Mouse (Mus musculus) ES-E14 (cell line): ENCODE results near the gene Aunip. TPM values are rescaled to one million over a fixed set of nuclear protein-coding genes. Genes with fewer than 3 reads are reported as not detected.
"Not testable (repeated sequence)": the region's sequence is repeated elsewhere in the genome, so short reads cannot be mapped to it uniquely, and the experiment has no call there.

Experiments used
- DNase-seq: peaks from one replicate; pipeline ENCODE4 v3.0.0-alpha.2; 2013; ENCODE audit warnings: low read depth, low spot score
- H3K27ac ChIP-seq: 2 replicates; pipeline ENCODE4 v1.5.1; 2012; ENCODE audit warnings: low read depth, mild to moderate bottlenecking, low read length, moderate library complexity, mixed read lengths; ENCODE audit not compliant: poor library complexity, insufficient read depth, severe bottlenecking
- H3K36me3 ChIP-seq: 2 replicates; pipeline ENCODE4 v1.6.1; 2012; ENCODE audit warnings: mild to moderate bottlenecking, low read length, moderate library complexity, mixed read lengths; ENCODE audit not compliant: control insufficient read depth, poor library complexity, insufficient read depth, severe bottlenecking
- H3K4me1 ChIP-seq, 2 experiments: fragments of 150-350 bp in 1 of 2; sonication (generic) in 1 of 2; 2 replicates each; pipeline ENCODE4 v1.6.1; 2012; ENCODE audit warnings: low read length in 2 of 2, mild to moderate bottlenecking in 1 of 2, mixed read lengths in 1 of 2; ENCODE audit not compliant: control insufficient read depth in 2 of 2, insufficient read depth in 2 of 2, poor library complexity in 1 of 2
- H3K4me3 ChIP-seq, 2 experiments: fragments of 150-350 bp in 1 of 2; sonication (generic) in 1 of 2; 2 replicates each; pipeline ENCODE4 v1.5.1; 2012; ENCODE audit warnings: low read length in 2 of 2, low read depth in 1 of 2, mild to moderate bottlenecking in 1 of 2, mixed read lengths in 1 of 2; ENCODE audit not compliant: insufficient read depth in 1 of 2, poor library complexity in 1 of 2, severe bottlenecking in 1 of 2
- H3K9ac ChIP-seq: 2 replicates; pipeline ENCODE4 v1.6.1; 2012; ENCODE audit warnings: low read depth, mild to moderate bottlenecking, low read length, mixed read lengths; ENCODE audit not compliant: poor library complexity, insufficient read depth, severe bottlenecking
- H3K9me3 ChIP-seq: fragments of 150-350 bp; sonication (generic); 2 replicates; pipeline ENCODE4 v1.6.1; 2012; ENCODE audit warnings: low read depth, mild to moderate bottlenecking, low read length; ENCODE audit not compliant: control insufficient read depth, insufficient read depth
- CHD2 ChIP-seq: IDR thresholded peaks from 2 replicates; pipeline ENCODE4 v1.6.1; 2014; ENCODE audit warnings: mild to moderate bottlenecking, low read depth, low read length, inconsistent platforms
- HCFC1 ChIP-seq: IDR thresholded peaks from 2 replicates; pipeline ENCODE4 v1.6.1; 2012; ENCODE audit warnings: low read length, inconsistent platforms, borderline replicate concordance; ENCODE audit not compliant: insufficient read depth
- MAFK ChIP-seq: IDR thresholded peaks from 2 replicates; pipeline ENCODE4 v1.6.1; 2014; ENCODE audit warnings: mild to moderate bottlenecking, low read depth, low read length, inconsistent platforms; ENCODE audit not compliant: insufficient read depth
- ZC3H11A ChIP-seq: IDR thresholded peaks from 2 replicates; pipeline ENCODE4 v1.6.1; 2012; ENCODE audit warnings: low read depth, mild to moderate bottlenecking, inconsistent platforms, low read length, borderline replicate concordance
- ZNF384 ChIP-seq: IDR thresholded peaks from 2 replicates; pipeline ENCODE4 v1.6.1; 2012; ENCODE audit warnings: low read depth, low read length, inconsistent platforms
- in situ Hi-C, 2 experiments: fragments of 600-800 bp; cut with MboI; formaldehyde crosslinking; loops; one replicate each; pipeline ENCODE4 v1.15.1; 2025; ENCODE audit warnings: low sequenced_read_pairs in 2 of 2, inconsistent platforms in 1 of 2; ENCODE audit not compliant: unreplicated experiment in 2 of 2
- total RNA-seq: library from RNA; depleted of rRNA; stranded (reverse); fragments of 300-350 nt; gene quantifications from 2 replicates; pipeline ENCODE4 v1.2.3, GENCODE M21; 2012

Gene Aunip
- total RNA-seq, 1 experiment, result 18.3 TPM

GRCm38 (mm10) chr4:134497986-134498731 is 12.6 kb upstream of the Aunip start:
- Histone ChIP-seq H3K27ac (no peak overlapping the region), H3K4me3 (no peak overlapping the region), H3K9ac (no peak overlapping the region), H3K4me1 (peaks cover 8 to 19% of the 10 kb centered on the region in 2 experiments; a peak in 3 of 4 replicates), H3K9me3 (no peaks in the 10 kb centered on the region), H3K36me3 (no peaks in the 10 kb centered on the region)
- in situ Hi-C loops, result no loop called here
- DNase-seq, result no peak
- no peak for TF ChIP-seq ZNF384
- no peak for TF ChIP-seq MAFK
- no peak for TF ChIP-seq HCFC1
- no peak for TF ChIP-seq ZC3H11A
- no peak for TF ChIP-seq CHD2

GRCm38 (mm10) chr4:134498983-134499382 is 11.8 kb upstream of the Aunip start:
- H3K4me3 ChIP-seq, H3K27ac ChIP-seq, H3K9me3 ChIP-seq, H3K36me3 ChIP-seq, in situ Hi-C loops, DNase-seq, H3K9ac ChIP-seq: not testable (repeated sequence)
- peaks cover 8 to 18% of the 10 kb centered on the region in 2 experiments; a peak in 3 of 4 replicates for H3K4me1 ChIP-seq

GRCm38 (mm10) chr4:134501095-134501494 is 9.7 kb upstream of the Aunip start:
- Histone ChIP-seq H3K4me3 (no peak overlapping the region), H3K9me3 (no peaks in the 10 kb centered on the region), H3K36me3 (no peaks in the 10 kb centered on the region), H3K4me1 (peaks cover 3 to 8% of the 10 kb centered on the region in 2 experiments; a peak in 1 of 4 replicates), H3K27ac (no peak overlapping the region), H3K9ac (no peak overlapping the region)
- no peak for DNase-seq
- no peak for TF ChIP-seq MAFK
- TF ChIP-seq ZNF384, result no peak
- no peak for TF ChIP-seq ZC3H11A
- no peak for TF ChIP-seq CHD2
- TF ChIP-seq HCFC1, result no peak
- in situ Hi-C loops, result no loop called here

DNA sequence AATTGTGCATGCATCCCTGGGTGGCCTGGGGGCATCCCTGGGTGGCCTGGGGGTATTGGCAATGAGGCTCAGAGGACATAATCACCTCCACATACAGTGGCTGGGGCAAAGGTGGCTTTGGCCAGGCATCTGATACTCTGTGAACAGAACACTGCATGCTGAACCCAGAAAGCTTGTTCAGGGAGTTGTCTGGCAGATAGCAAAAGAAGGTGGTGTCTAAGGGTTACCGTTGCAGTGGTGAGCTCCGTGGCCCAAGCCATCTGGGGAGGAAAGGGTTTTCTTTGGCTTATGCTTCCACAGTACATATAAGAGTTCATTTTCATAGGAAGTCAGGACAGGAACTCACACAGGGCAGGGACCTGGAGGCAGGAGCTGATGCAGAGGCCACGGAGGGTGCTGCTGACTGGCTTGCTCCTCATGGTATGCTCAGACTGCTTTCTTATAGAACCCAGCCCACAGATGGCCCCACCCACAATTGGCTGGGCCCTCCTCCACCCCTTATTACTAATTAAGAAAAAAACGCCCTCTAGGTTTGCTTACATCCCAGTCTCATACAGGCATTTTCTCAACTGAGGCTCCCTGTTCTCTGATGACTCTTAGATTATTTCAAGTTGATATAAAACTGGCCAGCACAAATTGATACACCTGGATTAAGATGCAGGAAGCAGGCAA is 7.0 kb upstream of the Aunip start:
- Histone ChIP-seq H3K4me3 (no peak overlapping the region), H3K9ac (no peak overlapping the region), H3K4me1 (peaks cover 0 to 6% of the 10 kb centered on the region in 2 experiments; a peak in 2 of 4 replicates), H3K27ac (no peak overlapping the region), H3K36me3 (no peaks in the 10 kb centered on the region), H3K9me3 (no peaks in the 10 kb centered on the region)
- no peak for DNase-seq
- in situ Hi-C loops, result no loop called here
- TF ChIP-seq ZC3H11A (no peak), HCFC1 (no peak), ZNF384 (no peak), MAFK (no peak), CHD2 (no peak)

DNA sequence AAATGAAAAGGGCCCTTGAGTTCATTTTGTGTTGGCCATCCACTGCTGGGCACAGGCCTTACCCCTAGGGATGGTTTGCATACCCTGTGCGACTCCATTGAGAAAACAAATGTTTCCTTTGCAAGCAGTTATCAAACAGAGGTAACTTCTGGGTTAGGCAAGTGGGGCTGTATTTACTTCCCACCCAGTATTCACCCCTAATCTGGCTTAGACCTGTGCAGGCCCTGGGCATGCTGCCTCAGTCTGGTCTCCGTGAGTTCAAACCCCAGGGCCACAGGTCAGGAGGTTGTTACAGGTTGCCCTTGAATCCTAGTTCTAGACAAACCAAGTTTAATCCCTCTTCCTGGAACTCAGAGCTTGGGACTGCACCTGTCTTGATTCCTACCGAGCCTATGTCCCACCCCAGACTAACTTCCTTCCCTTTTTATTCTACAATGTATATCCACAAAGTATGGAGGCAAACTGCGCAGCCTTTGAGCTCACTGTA is 5.5 kb upstream of the Aunip start:
- H3K36me3 ChIP-seq, result no peaks in the 10 kb centered on the region
- in situ Hi-C loops, result no loop called here
- no peak overlapping the region for H3K9ac ChIP-seq
- DNase-seq, result no peak
- peaks cover 0 to 6% of the 10 kb centered on the region in 2 experiments; a peak in 2 of 4 replicates for H3K4me1 ChIP-seq
- no peak overlapping the region for H3K27ac ChIP-seq
- no peak for TF ChIP-seq MAFK
- no peak for TF ChIP-seq HCFC1
- TF ChIP-seq CHD2, result no peak
- no peak for TF ChIP-seq ZC3H11A
- TF ChIP-seq ZNF384, result no peak
- H3K9me3 ChIP-seq, result no peaks in the 10 kb centered on the region
- no peak overlapping the region for H3K4me3 ChIP-seq
